ENCODE assay signal across 8 mouse cellular contexts in the genomic region with DNA sequence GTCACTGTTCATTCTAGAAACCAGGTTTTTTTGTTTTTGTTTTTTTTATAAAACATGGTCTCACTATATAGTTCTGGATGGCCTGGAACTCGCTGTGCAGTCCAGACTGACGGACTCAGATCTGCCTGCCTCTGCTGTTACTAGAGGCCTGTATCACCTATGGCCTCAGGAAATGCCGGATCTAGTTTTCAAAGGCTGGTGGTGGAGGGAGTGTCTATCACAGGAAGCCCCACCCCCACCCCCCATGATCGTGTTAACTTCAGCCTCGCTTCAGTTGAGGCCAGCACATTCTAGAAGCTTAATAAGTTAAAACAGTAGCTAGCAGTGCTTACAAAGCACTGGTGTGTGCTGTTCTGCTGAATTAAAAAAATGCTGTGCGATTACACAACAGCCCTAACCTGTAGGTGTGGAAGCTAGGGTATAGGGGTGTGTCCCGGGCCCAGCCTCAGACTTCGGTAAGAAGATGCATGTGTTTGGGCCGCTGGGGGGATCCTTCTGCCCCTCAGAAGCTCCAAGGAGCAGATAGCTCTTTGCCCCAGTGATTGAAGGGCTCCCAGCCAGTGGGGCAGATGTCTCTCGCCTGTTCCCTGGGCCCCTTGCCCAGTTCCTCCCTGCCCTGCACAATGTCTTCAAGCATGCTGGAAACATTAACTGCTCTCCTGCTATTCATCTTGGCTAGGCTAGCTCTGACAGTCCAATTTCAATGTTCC.
DNase-seq lines count a peak whose midpoint lies in the region; ATAC-seq and TF ChIP-seq lines count a peak whose summit lies in the region.

No protein-coding gene starts in this region.

- intact Hi-C loops in gastrocnemius, adult 2 months (cut with DNase I) = no loop called here

- DNase-seq in right cerebral cortex, adult 18-20 months = peak; percentile 33
- DNase-seq in right cerebral cortex, postnatal 36 days (ENCODE audit: low spot score in 2 of 2) = no peak
- peak; percentile 86 to 89 for DNase-seq in cerebellum, adult 2 months
- peak; percentile 90 for DNase-seq in gastrocnemius, adult 2 months
- DNase-seq in lung, adult 18-20 months = peak; percentile 40 to 44
- peak; percentile 62 for DNase-seq in ovary, postnatal 36 days (ENCODE audit: low spot score)
- no peak for DNase-seq in retina, embryonic 14.5 days (ENCODE audit: low spot score)

- H3K36me3 ChIP-seq in hindbrain, embryonic 15.5 days = no peaks in the 10 kb centered on the region

- H3K4me2 ChIP-seq in hindbrain, embryonic 15.5 days = no peak overlapping the region

- no peak overlapping the region for H3K9ac ChIP-seq in hindbrain, embryonic 15.5 days

- 37% methylated on average over 10 of the region's 10 CpGs for WGBS in cerebellum, adult 2 months
- WGBS in hindbrain, embryonic 15.5 days = 56% methylated on average over 10 of the region's 10 CpGs

- no peak for TF ChIP-seq POLR2A in cerebellum, adult 2 months (IDR thresholded peaks at IDR 0.05; ENCODE audit: borderline replicate concordance, insufficient read depth, low read length)

- peak overlapping the region; percentile 13; the same call in 1 of the 2 replicates for H3K27ac ChIP-seq in cerebellum, adult 2 months (ENCODE audit: insufficient read depth, low read length)
- peak overlapping the region; percentile 50 for H3K27ac ChIP-seq in gastrocnemius, adult 2 months
- no peak overlapping the region for H3K27ac ChIP-seq in hindbrain, embryonic 15.5 days (replicated peaks)

- no peak overlapping the region for H3K4me3 ChIP-seq in cerebellum, adult 2 months (replicated peaks; ENCODE audit: insufficient read depth, low read depth, low read length)
- H3K4me3 ChIP-seq in gastrocnemius, adult 2 months = no peak overlapping the region
- no peak overlapping the region for H3K4me3 ChIP-seq in hindbrain, embryonic 15.5 days

- peak; percentile 60 for ATAC-seq in hindbrain, embryonic 15.5 days (ENCODE audit: low FRiP score, low read depth)

- H3K9me3 ChIP-seq in hindbrain, embryonic 15.5 days = no peaks in the 10 kb centered on the region

- no peak for TF ChIP-seq CTCF in cerebellum, adult 2 months (IDR thresholded peaks at IDR 0.05; ENCODE audit: borderline replicate concordance, insufficient read depth, low read depth, low read length)
- TF ChIP-seq CTCF in gastrocnemius, adult 2 months (IDR thresholded peaks at IDR 0.05) = no peak

- no peaks in the 10 kb centered on the region for H3K27me3 ChIP-seq in cerebellum, adult 2 months (ENCODE audit: control insufficient read depth, insufficient read depth, low read length)
- no peaks in the 10 kb centered on the region for H3K27me3 ChIP-seq in hindbrain, embryonic 15.5 days

- peaks cover 35% of the 10 kb centered on the region for H3K4me1 ChIP-seq in cerebellum, adult 2 months (ENCODE audit: control insufficient read depth, insufficient read depth, low read length)
- peaks cover 25% of the 10 kb centered on the region for H3K4me1 ChIP-seq in hindbrain, embryonic 15.5 days (replicated peaks)

Comparison
In these comparisons a context has a peak if more than half of its experiments do, and no peak if none do; other contexts are left out.
1. DNase-seq: peak in right cerebral cortex, adult 18-20 months (single experiment), cerebellum, adult 2 months (2 of 2), gastrocnemius, adult 2 months (single experiment), lung, adult 18-20 months (2 of 2) and ovary, postnatal 36 days (single experiment); none in right cerebral cortex, postnatal 36 days (0 of 2) and retina, embryonic 14.5 days (single experiment).